Mouse (Mus musculus): ENCODE data around the gene Esp3.
"Not testable (repeated sequence)": the region's sequence is repeated elsewhere in the genome, so short reads cannot be mapped to it uniquely, and the experiment has no call there.

Esp3 gene

DNA sequence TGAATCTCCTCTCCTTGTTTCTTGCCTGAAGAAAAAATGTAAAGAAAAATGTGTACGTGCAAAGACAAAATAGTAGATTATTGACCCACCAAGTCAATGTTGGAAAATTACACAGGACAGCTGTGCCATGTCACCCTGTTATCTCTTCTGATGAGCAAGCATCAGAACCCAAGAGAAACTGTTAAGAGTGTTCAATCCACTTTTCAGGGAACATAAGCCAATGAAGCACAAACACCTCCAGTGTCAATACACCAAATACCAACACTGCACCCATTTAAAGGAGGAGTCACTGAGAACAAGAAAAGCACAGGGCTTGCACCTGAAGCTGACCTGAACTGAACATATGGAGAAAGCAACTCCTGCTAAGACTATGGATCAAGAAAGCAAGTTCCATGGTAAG is at the start of gene Esp3:
Gene Esp3 (plus strand): TSS at position 301 of the 400 bp plus-strand sequence.
- DNase-seq (ENCODE audit: low read depth, low spot score): not testable (repeated sequence)

- not testable (repeated sequence) for DNase-seq (ENCODE audit: low read depth, low spot score)
Observed at GRCm38 (mm10) chr17:40583906-40584305, 48.0 kb upstream of the Esp3 start.

DNA sequence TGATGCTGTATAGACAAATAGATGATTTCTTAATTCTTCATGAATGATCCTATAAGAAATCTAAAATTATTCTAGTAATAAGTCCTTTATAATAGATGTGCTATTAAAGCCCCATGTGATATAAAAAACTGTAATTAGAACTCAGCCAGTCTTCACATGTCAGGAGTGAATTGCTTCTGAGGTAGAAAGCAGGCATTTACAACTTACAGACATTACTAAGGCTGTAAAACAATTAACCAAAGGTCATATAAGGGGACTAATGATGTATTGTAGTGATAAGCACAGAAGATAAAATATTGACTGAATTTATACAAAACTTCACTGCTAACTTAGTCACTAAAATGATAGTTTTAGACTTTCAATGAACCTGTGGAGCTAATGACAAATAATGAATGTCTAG is 40.6 kb upstream of the Esp3 start:
- no peak for DNase-seq (ENCODE audit: low read depth, low spot score)

- no peak for DNase-seq (ENCODE audit: low read depth, low spot score)
Observed at GRCm38 (mm10) chr17:40598294-40598693, 33.6 kb upstream of the Esp3 start, which contains the start of gene Esp4. Esp4 (plus strand) TSS chr17:40598594.

DNA sequence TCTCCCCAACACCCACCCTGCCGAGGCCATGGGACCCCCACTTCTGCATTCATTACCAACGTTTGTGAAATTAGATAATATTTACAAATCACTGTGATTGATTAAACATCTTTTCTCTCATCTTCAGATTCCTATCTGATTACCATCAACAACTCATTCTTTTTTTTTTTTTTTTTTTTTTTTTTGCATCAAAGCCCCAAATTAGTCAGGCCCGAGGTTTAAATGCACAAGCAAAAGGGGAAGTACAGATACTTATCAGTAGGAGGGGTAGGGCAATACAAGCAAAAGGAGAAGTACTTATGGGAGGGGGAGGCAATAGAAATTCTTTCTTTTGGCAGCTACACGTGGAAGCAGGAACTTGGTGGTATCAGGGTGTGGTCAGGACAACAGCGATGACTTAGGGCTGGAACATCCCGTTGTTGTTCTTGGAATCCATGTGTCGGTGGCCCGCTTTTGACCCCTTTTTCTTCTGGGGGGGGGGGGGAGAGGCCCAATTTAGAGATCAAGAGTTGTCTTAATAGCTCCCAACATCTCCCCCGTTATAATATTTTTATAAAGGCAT is 30.3 kb downstream of the Esp3 start:
- DNase-seq (ENCODE audit: low read depth, low spot score): not testable (repeated sequence)

GRCm38 (mm10) chr17:40663161-40663811 is 31.4 kb downstream of the Esp3 start:
- DNase-seq (ENCODE audit: low read depth, low spot score): not testable (repeated sequence)
